In genomic region chr11:108079454-108079853, GRCm38 (mm10) we compare ENCODE assay signal across 25 mouse cellular contexts.
DNase-seq lines count a peak whose midpoint lies in the region; ATAC-seq and TF ChIP-seq lines count a peak whose summit lies in the region.
"Had no signal": no experiment of that assay in that cellular context is flagged by ENCODE, and none has a peak within 500 bp of the region (broad histone marks: within the 10 kb centered on the region; RNA-seq: fewer than 3 reads in every experiment).

No protein-coding gene starts in this region.

- TF ChIP-seq RAD21 in MEL (IDR thresholded peaks at IDR 0.05; ENCODE audit: low read depth, low read length): no peak

- H3K9ac ChIP-seq in MEL (ENCODE audit: control insufficient read depth, low read depth, low read length, poor library complexity, severe bottlenecking): no peak overlapping the region
- H3K9ac ChIP-seq: embryonic facial prominence, embryonic 12.5 days; embryonic facial prominence, embryonic 15.5 days; forebrain, embryonic 12.5 days; heart, embryonic 13.5 days; hindbrain, embryonic 14.5 days had no signal

- H3K36me3 ChIP-seq in MEL (ENCODE audit: control insufficient read depth in 1 of 2, insufficient read depth in 2 of 2, low read length in 2 of 2): peaks cover 0 to 28% of the 10 kb centered on the region in 2 experiments; a peak in 2 of 4 replicates
- H3K36me3 ChIP-seq in thymus, adult 2 months (ENCODE audit: control insufficient read depth, insufficient read depth, low read length): no peaks in the 10 kb centered on the region
- H3K36me3 ChIP-seq: embryonic facial prominence, embryonic 12.5 days; embryonic facial prominence, embryonic 15.5 days; forebrain, embryonic 12.5 days; heart, embryonic 10.5 days; heart, embryonic 13.5 days; hindbrain, embryonic 10.5 days had no signal

- peak overlapping the region; percentile 17 for H3K27ac ChIP-seq in MEL (ENCODE audit: control insufficient read depth, low read depth, low read length)
- peak overlapping the region; percentile 20; the same call in 1 of the 2 replicates for H3K27ac ChIP-seq in olfactory bulb, adult 2 months (ENCODE audit: insufficient read depth, low read depth, low read length)
- no peak overlapping the region for H3K27ac ChIP-seq in thymus, adult 2 months (ENCODE audit: control insufficient read depth, insufficient read depth, low read length)
- H3K27ac ChIP-seq: embryonic facial prominence, embryonic 12.5 days; embryonic facial prominence, embryonic 15.5 days; forebrain, embryonic 12.5 days; gastrocnemius, adult 2 months; heart, adult 2 months; heart, embryonic 10.5 days; heart, embryonic 13.5 days; hindbrain, embryonic 10.5 days; hindbrain, embryonic 14.5 days had no signal

- 95% methylated on average over 5 of the region's 5 CpGs for WGBS in olfactory bulb, adult 2 months
- 96% methylated on average over 5 of the region's 5 CpGs for WGBS in thymus, adult 2 months

- TF ChIP-seq CTCF in MEL (IDR thresholded peaks at IDR 0.05 in 2 of 3, conservative IDR thresholded peaks at IDR 0.05 in 1 of 3; ENCODE audit: control insufficient read depth in 1 of 3, insufficient read depth in 1 of 3, low read depth in 2 of 3, low read length in 3 of 3, poor library complexity in 1 of 3, severe bottlenecking in 1 of 3): no peak
- no peak for TF ChIP-seq CTCF in olfactory bulb, adult 2 months (IDR thresholded peaks at IDR 0.05; ENCODE audit: insufficient read depth, low read depth, low read length)
- TF ChIP-seq CTCF in thymus, adult 2 months (IDR thresholded peaks at IDR 0.05; ENCODE audit: borderline replicate concordance, control insufficient read depth, extremely low read depth, insufficient read depth, low read length, poor library complexity): no peak

- H3K79me2 ChIP-seq in MEL (ENCODE audit: control insufficient read depth, insufficient read depth, low read length, poor library complexity): no peaks in the 10 kb centered on the region

- peak; percentile 73 for DNase-seq in heart, adult 11 months
- no peak for DNase-seq in heart, postnatal 4 days
- DNase-seq in MEL (ENCODE audit: low read depth, low spot score): peak; percentile 84
- DNase-seq in neural tube, embryonic 10.5 days (ENCODE audit: extremely low spot score, low spot score): no peak
- no peak for DNase-seq in thymus, adult 2 months
- DNase-seq: adrenal gland, postnatal 10 days; adrenal gland, postnatal 36 days; cerebellum, adult 18-20 months; cerebellum, adult 9-10 months; cerebellum, postnatal 14 days; gastrocnemius, adult 2 months; gastrocnemius, postnatal 14 days had no signal

- no peak for TF ChIP-seq POLR2A in MEL (IDR thresholded peaks at IDR 0.05; ENCODE audit: control insufficient read depth in 1 of 2, insufficient read depth in 1 of 2, low read depth in 1 of 2, low read length in 2 of 2, poor library complexity in 1 of 2)
- TF ChIP-seq POLR2A in olfactory bulb, adult 2 months (IDR thresholded peaks at IDR 0.05; ENCODE audit: insufficient read depth, low read depth, low read length): no peak
- no peak for TF ChIP-seq POLR2A in thymus, adult 2 months (IDR thresholded peaks at IDR 0.05; ENCODE audit: control insufficient read depth, extremely low read depth, insufficient read depth, low read length, poor library complexity)

- no peaks in the 10 kb centered on the region for H3K9me3 ChIP-seq in MEL (replicated peaks; ENCODE audit: insufficient read depth, low read length)
- H3K9me3 ChIP-seq: embryonic facial prominence, embryonic 12.5 days; embryonic facial prominence, embryonic 15.5 days; forebrain, embryonic 12.5 days; heart, embryonic 10.5 days; heart, embryonic 13.5 days; hindbrain, embryonic 10.5 days had no signal

- no peaks in the 10 kb centered on the region for H3K27me3 ChIP-seq in MEL (ENCODE audit: control insufficient read depth in 1 of 2, insufficient read depth in 2 of 2, low read length in 2 of 2)
- no peaks in the 10 kb centered on the region for H3K27me3 ChIP-seq in thymus, adult 2 months (ENCODE audit: control insufficient read depth, insufficient read depth, low read length)
- H3K27me3 ChIP-seq: embryonic facial prominence, embryonic 12.5 days; embryonic facial prominence, embryonic 15.5 days; forebrain, embryonic 12.5 days; heart, embryonic 13.5 days; Patski had no signal

- H3K4me1 ChIP-seq in MEL (ENCODE audit: control insufficient read depth in 1 of 2, insufficient read depth in 2 of 2, low read length in 2 of 2): peaks cover 5 to 26% of the 10 kb centered on the region in 2 experiments
- peaks cover 8% of the 10 kb centered on the region; the same call in 1 of the 2 replicates for H3K4me1 ChIP-seq in olfactory bulb, adult 2 months (ENCODE audit: control insufficient read depth, insufficient read depth, low read length)
- peaks cover 7% of the 10 kb centered on the region for H3K4me1 ChIP-seq in thymus, adult 2 months (replicated peaks; ENCODE audit: control insufficient read depth, insufficient read depth, low read length)
- H3K4me1 ChIP-seq: embryonic facial prominence, embryonic 12.5 days; embryonic facial prominence, embryonic 15.5 days; forebrain, embryonic 12.5 days; hindbrain, embryonic 10.5 days had no signal

- TF ChIP-seq EP300 in MEL (IDR thresholded peaks at IDR 0.05; ENCODE audit: low read depth in 1 of 2, low read length in 2 of 2): peak; percentile 83 to 94

- ATAC-seq in granulocyte monocyte progenitor cell, adult 5-6 weeks (replicated peaks; ENCODE audit: poor library complexity, severe bottlenecking): peak; percentile 88
- ATAC-seq: CD4-positive, CD25-positive, alpha-beta regulatory T cell, adult 4 months; intestine, postnatal 0 days; Patski had no signal

- H3K4me3 ChIP-seq in MEL (ENCODE audit: control insufficient read depth in 1 of 2, insufficient read depth in 1 of 2, low read depth in 2 of 2, low read length in 2 of 2): no peak overlapping the region
- H3K4me3 ChIP-seq in olfactory bulb, adult 2 months (ENCODE audit: insufficient read depth, low read depth, low read length): no peak overlapping the region
- H3K4me3 ChIP-seq in thymus, adult 2 months (ENCODE audit: control insufficient read depth, insufficient read depth, low read length): no peak overlapping the region
- H3K4me3 ChIP-seq: embryonic facial prominence, embryonic 12.5 days; embryonic facial prominence, embryonic 15.5 days; forebrain, embryonic 12.5 days; gastrocnemius, adult 2 months; heart, adult 2 months; heart, embryonic 10.5 days; heart, embryonic 13.5 days; hindbrain, embryonic 10.5 days had no signal

TF ChIP-seq in MEL, 35 proteins besides CTCF, POLR2A, EP300 and RAD21 (continues in another document):
- TF ChIP-seq UBTF (IDR thresholded peaks at IDR 0.05; ENCODE audit: borderline replicate concordance, insufficient read depth, low read depth, low read length): no peak
- TF ChIP-seq ZNF384 (IDR thresholded peaks at IDR 0.05; ENCODE audit: low read depth, low read length): no peak
- TF ChIP-seq MAX (IDR thresholded peaks at IDR 0.05; ENCODE audit: low read length): no peak
- no peak for TF ChIP-seq CHD2 (IDR thresholded peaks at IDR 0.05; ENCODE audit: low read length)
- TF ChIP-seq JUND (IDR thresholded peaks at IDR 0.05; ENCODE audit: low read depth, low read length): 0 out of 2 replicates have a peak, but pooled peaks have one; percentile 23
- peak; percentile 81 for TF ChIP-seq GATA1 (IDR thresholded peaks at IDR 0.05; ENCODE audit: low read depth, low read length)
- TF ChIP-seq E2F4 (IDR thresholded peaks at IDR 0.05; ENCODE audit: borderline replicate concordance, low read depth, low read length): no peak
- TF ChIP-seq TAL1 (IDR thresholded peaks at IDR 0.05; ENCODE audit: low read length): peak; percentile 84
- TF ChIP-seq MYC (IDR thresholded peaks at IDR 0.05; ENCODE audit: low read depth, low read length): no peak
- TF ChIP-seq TCF12 (IDR thresholded peaks at IDR 0.05; ENCODE audit: low read depth, low read length): peak; percentile 74
- no peak for TF ChIP-seq MAFK (IDR thresholded peaks at IDR 0.05; ENCODE audit: borderline replicate concordance, low read depth, low read length)
- TF ChIP-seq MEF2A (IDR thresholded peaks at IDR 0.05; ENCODE audit: extremely low read depth, insufficient replicate concordance, low read depth, low read length, poor library complexity, severe bottlenecking): no peak
- TF ChIP-seq SIN3A (IDR thresholded peaks at IDR 0.05; ENCODE audit: low read length): no peak
- TF ChIP-seq NELFE (IDR thresholded peaks at IDR 0.05; ENCODE audit: low read depth, low read length): no peak
- TF ChIP-seq MXI1 (IDR thresholded peaks at IDR 0.05; ENCODE audit: low read depth, low read length): no peak
- TF ChIP-seq GABPA (IDR thresholded peaks at IDR 0.05; ENCODE audit: low read depth, low read length): no peak
- TF ChIP-seq CHD1 (IDR thresholded peaks at IDR 0.05; ENCODE audit: low read depth, low read length): no peak
- no peak for TF ChIP-seq MAZ (IDR thresholded peaks at IDR 0.05; ENCODE audit: low read depth, low read length)
- no peak for TF ChIP-seq NRF1 (IDR thresholded peaks at IDR 0.05; ENCODE audit: insufficient read depth, low read depth, low read length, poor library complexity, severe bottlenecking)
- TF ChIP-seq TBP (IDR thresholded peaks at IDR 0.05; ENCODE audit: low read depth, low read length): no peak
- no peak for TF ChIP-seq BHLHE40 (IDR thresholded peaks at IDR 0.05; ENCODE audit: borderline replicate concordance, low read depth, low read length)
- no peak for TF ChIP-seq USF1 (IDR thresholded peaks at IDR 0.05; ENCODE audit: low read depth, low read length)
- TF ChIP-seq POLR2AphosphoS2 (IDR thresholded peaks at IDR 0.05; ENCODE audit: low read length): no peak
- no peak for TF ChIP-seq HCFC1 (IDR thresholded peaks at IDR 0.05; ENCODE audit: low read depth, low read length)
- no peak for TF ChIP-seq USF2 (IDR thresholded peaks at IDR 0.05; ENCODE audit: borderline replicate concordance in 1 of 2, insufficient read depth in 1 of 2, low read depth in 1 of 2, low read length in 2 of 2)
- no peak for TF ChIP-seq MYB (IDR thresholded peaks at IDR 0.05; ENCODE audit: low read depth, low read length)
- no peak for TF ChIP-seq POLR2AphosphoS5 (IDR thresholded peaks at IDR 0.05; ENCODE audit: borderline replicate concordance, low read depth, low read length)
- no peak for TF ChIP-seq SMC3 (IDR thresholded peaks at IDR 0.05; ENCODE audit: low read depth, low read length)
- TF ChIP-seq ELF1 (IDR thresholded peaks at IDR 0.05; ENCODE audit: low read depth, low read length): no peak
- peak; percentile 57 for TF ChIP-seq RCOR1 (IDR thresholded peaks at IDR 0.05; ENCODE audit: low read depth, low read length)
- no peak for TF ChIP-seq KAT2A (conservative IDR thresholded peaks at IDR 0.05; ENCODE audit: low read depth, low read length)
- no peak for TF ChIP-seq ZMIZ1 (IDR thresholded peaks at IDR 0.05; ENCODE audit: low read depth, low read length)
- no peak; the same call in 1 of the 2 replicates for TF ChIP-seq ZC3H11A (IDR thresholded peaks at IDR 0.05; ENCODE audit: low read depth, low read length)

Comparison
In these comparisons a context has a peak if more than half of its experiments do, and no peak if none do; other contexts are left out.
1. DNase-seq: peak in heart, adult 11 months (single experiment) and MEL (single experiment); none in heart, postnatal 4 days (single experiment), neural tube, embryonic 10.5 days (single experiment) and thymus, adult 2 months (single experiment).